Mouse (Mus musculus) heart, embryonic 12.5 days (tissue): ENCODE measurements at regions not wholly inside any gene's neighbourhood (a gene's known extent, or its start where the extent isn't known, plus 50 kb on each side); places are given as distances from the start of the nearest gene placed in this dataset.

ENCODE experiments used
- ATAC-seq: fragments of 200-750 bp; cut with Nextera tagmentation; 2 replicates; pipeline ENCODE4 v1.8.0; 2017; ENCODE audit warnings: moderate TSS enrichment, moderate library complexity; ENCODE audit not compliant: insufficient number of reproducible peaks, low FRiP score
- H3K27ac ChIP-seq: fragments of 300-500 bp; sonication (generic); 2 replicates; pipeline ENCODE4 v1.5.1; 2016; ENCODE audit warnings: mild to moderate bottlenecking, moderate library complexity; ENCODE audit not compliant: poor library complexity, severe bottlenecking
- H3K27me3 ChIP-seq: fragments of 300-500 bp; sonication (generic); replicated peaks from 2 replicates; pipeline ENCODE4 v1.6.1; 2016; ENCODE audit warnings: mild to moderate bottlenecking, moderate library complexity
- H3K36me3 ChIP-seq: fragments of 300-500 bp; sonication (generic); 2 replicates; pipeline ENCODE4 v1.6.1; 2016; ENCODE audit warnings: mild to moderate bottlenecking, moderate library complexity
- H3K4me1 ChIP-seq: fragments of 300-500 bp; sonication (generic); replicated peaks from 2 replicates; pipeline ENCODE4 v1.6.1; 2016; ENCODE audit warnings: mild to moderate bottlenecking
- H3K4me2 ChIP-seq: fragments of 300-500 bp; sonication (generic); 2 replicates; pipeline ENCODE4 v1.6.1; 2016; ENCODE audit warnings: mild to moderate bottlenecking, moderate library complexity
- H3K4me3 ChIP-seq: fragments of 300-500 bp; sonication (generic); 2 replicates; pipeline ENCODE4 v1.5.1; 2016; ENCODE audit warnings: mild to moderate bottlenecking
- H3K9ac ChIP-seq: fragments of 300-500 bp; sonication (generic); 2 replicates; pipeline ENCODE4 v1.6.1; 2016; ENCODE audit warnings: mild to moderate bottlenecking, moderate library complexity
- H3K9me3 ChIP-seq: fragments of 300-500 bp; sonication (generic); replicated peaks from 2 replicates; pipeline ENCODE4 v1.6.1; 2016; ENCODE audit warnings: mild to moderate bottlenecking, moderate library complexity
- WGBS: fragments of 180-500 bp; shearing (Covaris S2); methylation state at CpG from one replicate; pipeline ENCODE4 v1.1.7; 2016; 5-methylcytosine and 5-hydroxymethylcytosine counted together

GRCm38 (mm10) chr17:94424811-94425210 lies 325.0 kb downstream of the Mettl4 start:
- no peaks in the 10 kb centered on the region for H3K4me1 ChIP-seq
- no peaks in the 10 kb centered on the region for H3K36me3 ChIP-seq
- no peak overlapping the region for H3K4me2 ChIP-seq
- no peak overlapping the region for H3K4me3 ChIP-seq
- WGBS: 57% methylated on average over 2 of the region's 2 CpGs
- no peak overlapping the region for H3K27ac ChIP-seq
- no peak overlapping the region for H3K9ac ChIP-seq
- no peaks in the 10 kb centered on the region for H3K27me3 ChIP-seq
- ATAC-seq: no peak
- H3K9me3 ChIP-seq: no peaks in the 10 kb centered on the region

DNA sequence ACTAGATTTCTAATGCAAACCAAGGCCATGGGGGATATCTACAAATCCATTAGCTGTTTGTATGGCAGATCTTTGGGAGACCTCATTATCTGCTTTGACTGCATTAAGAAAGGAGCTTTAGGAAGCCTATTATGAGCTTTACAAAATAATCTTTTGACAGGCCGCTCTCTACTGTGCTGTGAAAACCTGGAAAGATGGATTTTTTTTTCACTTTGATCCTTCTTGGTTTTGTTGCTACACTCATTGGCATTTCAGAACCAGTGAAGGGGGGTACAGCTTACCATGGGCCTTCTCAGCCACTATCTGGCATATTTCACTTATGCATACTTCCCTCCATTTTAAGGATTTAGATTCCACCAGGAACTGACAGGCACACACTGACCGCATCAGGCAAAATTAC lies 366.8 kb downstream of the Mettl4 start:
- Histone ChIP-seq H3K4me3 (no peak overlapping the region), H3K9ac (no peak overlapping the region), H3K4me2 (no peak overlapping the region), H3K27ac (no peak overlapping the region), H3K36me3 (no peaks in the 10 kb centered on the region), H3K4me1 (no peaks in the 10 kb centered on the region), H3K9me3 (no peaks in the 10 kb centered on the region), H3K27me3 (no peaks in the 10 kb centered on the region)
- 74% methylated on average over 2 of the region's 2 CpGs for WGBS
- no peak for ATAC-seq

DNA sequence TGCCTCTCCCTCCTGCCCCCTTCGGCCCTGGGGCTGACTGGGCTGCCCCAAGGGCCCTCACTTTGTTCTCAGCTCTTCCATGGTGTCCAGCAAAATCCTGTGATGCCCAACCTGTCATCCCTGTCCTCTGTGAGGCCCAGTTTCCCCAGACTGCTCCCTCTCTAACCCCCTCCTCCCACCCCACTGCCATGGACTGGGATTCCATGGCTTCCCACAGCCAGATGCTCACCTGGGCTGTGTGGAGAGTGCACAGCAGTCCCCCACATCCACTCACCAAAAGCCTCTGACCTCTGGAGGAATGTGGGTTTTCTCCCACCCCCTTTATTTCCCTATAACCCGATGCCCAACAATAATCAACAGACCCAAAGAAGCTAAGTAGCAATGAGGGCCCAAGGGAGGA lies 414.1 kb downstream of the Mettl4 start:
- no peaks in the 10 kb centered on the region for H3K4me1 ChIP-seq
- H3K9me3 ChIP-seq: no peaks in the 10 kb centered on the region
- 67% methylated on average over 2 of the region's 2 CpGs for WGBS
- 0 out of 2 replicates have a peak, but pooled peaks have one; percentile 29 for ATAC-seq
- H3K9ac ChIP-seq: no peak overlapping the region
- no peak overlapping the region for H3K27ac ChIP-seq
- no peaks in the 10 kb centered on the region for H3K36me3 ChIP-seq
- H3K4me2 ChIP-seq: no peak overlapping the region
- H3K4me3 ChIP-seq: no peak overlapping the region
- no peaks in the 10 kb centered on the region for H3K27me3 ChIP-seq

DNA sequence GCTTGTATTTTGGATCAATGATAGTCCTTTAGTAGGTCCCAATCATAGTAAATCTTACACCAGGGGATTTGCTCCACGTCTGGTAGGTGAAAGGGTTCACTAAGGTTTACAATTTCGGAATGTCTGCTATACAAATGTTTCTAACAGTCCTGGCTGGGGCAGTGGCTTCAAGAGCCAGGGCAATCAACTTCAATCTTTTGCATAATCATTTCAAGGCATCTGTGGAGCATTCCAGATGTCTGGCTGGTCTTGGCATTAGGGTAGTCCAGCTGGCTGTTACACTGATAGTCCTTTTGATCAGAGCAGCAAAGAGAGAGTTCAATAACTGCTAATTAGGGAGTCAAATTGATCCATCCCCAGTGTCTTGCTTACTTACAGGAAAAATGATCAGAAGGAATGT lies 423.6 kb downstream of the Mettl4 start:
- Histone ChIP-seq H3K4me3 (no peak overlapping the region), H3K27me3 (no peaks in the 10 kb centered on the region), H3K4me1 (0 out of 2 replicates have a peak, but pooled peaks cover 6% of the 10 kb centered on the region), H3K36me3 (no peaks in the 10 kb centered on the region), H3K27ac (no peak overlapping the region), H3K9ac (no peak overlapping the region), H3K4me2 (no peak overlapping the region), H3K9me3 (no peaks in the 10 kb centered on the region)
- no peak for ATAC-seq
- WGBS: 68% methylated on average over 2 of the region's 2 CpGs

GRCm38 (mm10) chr17:94291221-94291620 lies 458.6 kb downstream of the Mettl4 start:
- no peak overlapping the region for H3K4me3 ChIP-seq
- H3K4me1 ChIP-seq: no peaks in the 10 kb centered on the region
- no peaks in the 10 kb centered on the region for H3K36me3 ChIP-seq
- no peaks in the 10 kb centered on the region for H3K9me3 ChIP-seq
- ATAC-seq: no peak
- H3K27me3 ChIP-seq: no peaks in the 10 kb centered on the region
- H3K27ac ChIP-seq: no peak overlapping the region
- H3K4me2 ChIP-seq: no peak overlapping the region
- WGBS: 81% methylated on average over 3 of the region's 3 CpGs
- no peak overlapping the region for H3K9ac ChIP-seq

DNA sequence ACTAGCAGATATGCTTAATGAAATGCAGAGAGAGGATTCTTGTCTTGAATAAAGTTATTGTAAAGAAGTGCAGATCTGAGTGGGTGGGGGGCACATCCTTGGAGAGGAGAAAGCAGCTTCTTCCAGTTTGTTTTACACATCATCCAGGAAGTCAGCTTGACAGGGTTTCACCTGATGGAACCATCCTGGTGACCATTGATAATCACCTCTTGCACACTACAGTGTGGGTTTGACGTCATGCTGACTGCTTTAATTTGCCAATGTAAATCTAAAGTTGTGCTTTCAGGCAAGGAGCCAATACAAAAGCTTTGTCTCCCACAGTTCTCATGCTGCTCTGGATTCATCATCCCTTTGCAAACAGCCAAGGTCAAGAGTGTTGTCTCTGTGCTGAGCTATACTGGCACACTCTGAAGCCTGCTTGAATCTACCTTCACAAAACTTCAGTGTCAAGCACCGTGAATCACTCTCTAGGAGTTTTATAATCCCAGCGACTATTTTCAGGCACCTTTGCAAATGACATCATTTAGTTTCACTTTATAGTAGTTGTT lies 462.1 kb downstream of the Mettl4 start:
- H3K27ac ChIP-seq: no peak overlapping the region
- no peaks in the 10 kb centered on the region for H3K9me3 ChIP-seq
- H3K27me3 ChIP-seq: no peaks in the 10 kb centered on the region
- peak; percentile 83 for ATAC-seq
- H3K9ac ChIP-seq: no peak overlapping the region
- H3K4me2 ChIP-seq: no peak overlapping the region
- no peak overlapping the region for H3K4me3 ChIP-seq
- 46% methylated on average over 3 of the region's 3 CpGs for WGBS
- H3K4me1 ChIP-seq: no peaks in the 10 kb centered on the region
- H3K36me3 ChIP-seq: no peaks in the 10 kb centered on the region

DNA sequence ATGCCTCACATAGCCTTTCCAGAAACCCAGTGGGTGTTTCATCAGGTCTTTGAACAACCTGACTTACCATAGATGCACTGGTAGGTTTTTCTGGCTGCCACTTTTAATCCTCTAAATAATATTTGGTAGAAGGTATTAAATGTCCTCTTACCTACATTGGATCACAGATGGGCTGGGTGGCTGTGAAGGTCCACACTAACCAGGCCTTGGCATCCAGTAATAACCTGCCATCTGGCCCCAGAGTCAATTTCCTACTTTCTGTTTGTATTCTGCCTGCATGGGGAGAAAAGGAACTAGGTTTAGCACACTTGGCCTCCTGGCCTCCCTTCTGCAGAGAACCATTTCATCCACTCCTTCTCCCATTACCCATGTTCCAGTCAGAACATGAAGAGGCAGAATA lies 473.0 kb downstream of the Mettl4 start:
- Histone ChIP-seq H3K36me3 (no peaks in the 10 kb centered on the region), H3K27ac (no peak overlapping the region), H3K4me1 (no peaks in the 10 kb centered on the region), H3K4me3 (no peak overlapping the region), H3K27me3 (no peaks in the 10 kb centered on the region), H3K9ac (no peak overlapping the region), H3K4me2 (no peak overlapping the region), H3K9me3 (no peaks in the 10 kb centered on the region)
- no peak for ATAC-seq

GRCm38 (mm10) chr17:94269756-94270155 lies 480.1 kb downstream of the Mettl4 start:
- H3K4me1 ChIP-seq: no peaks in the 10 kb centered on the region
- H3K27ac ChIP-seq: no peak overlapping the region
- no peak overlapping the region for H3K9ac ChIP-seq
- no peak overlapping the region for H3K4me3 ChIP-seq
- no peaks in the 10 kb centered on the region for H3K9me3 ChIP-seq
- no peak for ATAC-seq
- no peaks in the 10 kb centered on the region for H3K36me3 ChIP-seq
- H3K4me2 ChIP-seq: no peak overlapping the region
- no peaks in the 10 kb centered on the region for H3K27me3 ChIP-seq

- Histone ChIP-seq H3K4me3 (no peak overlapping the region), H3K4me1 (no peaks in the 10 kb centered on the region), H3K4me2 (no peak overlapping the region), H3K9me3 (no peaks in the 10 kb centered on the region), H3K27me3 (no peaks in the 10 kb centered on the region), H3K36me3 (no peaks in the 10 kb centered on the region), H3K27ac (no peak overlapping the region), H3K9ac (no peak overlapping the region)
- ATAC-seq: no peak
Observed at GRCm38 (mm10) chr17:94255666-94256065, 494.2 kb downstream of the Mettl4 start.

DNA sequence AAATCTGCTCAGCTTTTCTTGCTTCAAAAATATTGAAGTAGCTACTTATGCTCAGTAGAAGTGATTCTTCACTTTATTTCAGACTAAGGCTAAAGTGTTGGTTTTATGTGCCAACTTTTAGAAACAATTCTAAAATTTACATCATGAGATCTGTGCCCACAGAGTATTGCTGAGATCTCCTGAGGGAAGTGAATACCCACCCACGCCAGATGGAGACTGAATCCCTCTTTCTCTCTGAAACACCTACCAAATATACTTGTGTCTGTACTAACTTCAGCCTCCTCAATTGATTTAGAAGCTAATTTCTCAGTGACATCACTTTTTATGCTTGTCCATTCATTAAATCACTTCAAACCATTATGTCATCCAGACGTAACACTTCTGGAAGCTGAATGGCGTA lies 495.0 kb downstream of the Mettl4 start:
- Histone ChIP-seq H3K4me1 (no peaks in the 10 kb centered on the region), H3K9me3 (no peaks in the 10 kb centered on the region), H3K27me3 (no peaks in the 10 kb centered on the region), H3K27ac (no peak overlapping the region), H3K4me2 (no peak overlapping the region), H3K4me3 (no peak overlapping the region), H3K36me3 (no peaks in the 10 kb centered on the region), H3K9ac (no peak overlapping the region)
- WGBS: 74% methylated on average over 3 of the region's 3 CpGs
- no peak for ATAC-seq

GRCm38 (mm10) chr17:94243821-94244220 lies 506.0 kb downstream of the Mettl4 start:
- H3K4me2 ChIP-seq: no peak overlapping the region
- no peaks in the 10 kb centered on the region for H3K9me3 ChIP-seq
- no peaks in the 10 kb centered on the region for H3K27me3 ChIP-seq
- no peak for ATAC-seq
- H3K9ac ChIP-seq: no peak overlapping the region
- H3K4me3 ChIP-seq: no peak overlapping the region
- 56% methylated on average over 1 of the region's 1 CpGs for WGBS
- H3K27ac ChIP-seq: no peak overlapping the region
- no peaks in the 10 kb centered on the region for H3K36me3 ChIP-seq
- H3K4me1 ChIP-seq: no peaks in the 10 kb centered on the region

- Histone ChIP-seq H3K27ac (no peak overlapping the region), H3K36me3 (no peaks in the 10 kb centered on the region), H3K9me3 (no peaks in the 10 kb centered on the region), H3K27me3 (no peaks in the 10 kb centered on the region), H3K4me2 (no peak overlapping the region), H3K9ac (no peak overlapping the region), H3K4me1 (no peaks in the 10 kb centered on the region), H3K4me3 (no peak overlapping the region)
- ATAC-seq: no peak
- 73% methylated on average over 3 of the region's 3 CpGs for WGBS
Observed at GRCm38 (mm10) chr17:94226136-94226535, 523.7 kb downstream of the Mettl4 start.
